Mouse (Mus musculus) yolk sac, embryonic 10.5 days (tissue): ENCODE measurements around the gene Dnase1l3.

Experiments used
- DNase-seq: peaks from one replicate; pipeline ENCODE4 v3.0.0-alpha.2; 2017; ENCODE audit warnings: low spot score

The Dnase1l3 gene

DNA sequence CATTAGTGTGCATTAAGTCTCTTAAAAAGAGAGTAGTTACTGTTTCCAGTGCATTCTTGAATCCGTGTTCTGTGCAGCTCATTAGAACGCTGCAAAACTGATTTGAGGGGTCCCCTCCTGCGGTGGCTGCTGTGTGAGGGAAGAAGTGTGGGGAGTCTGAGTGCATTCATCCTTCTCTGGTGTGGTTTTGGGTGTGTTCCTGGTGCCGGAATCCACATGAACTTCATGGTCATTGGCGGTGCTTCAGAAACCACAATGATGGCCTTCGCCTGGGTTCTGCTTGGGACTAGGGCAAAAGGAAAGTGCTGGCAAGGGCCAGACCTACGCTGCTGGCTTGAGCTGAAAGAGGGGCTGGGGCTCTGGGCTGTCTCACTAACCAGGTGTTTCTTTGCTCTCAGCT, 60.2 kb downstream of the Dnase1l3 start:
- DNase-seq: no peak

- DNase-seq: no peak
Measured at GRCm38 (mm10) chr14:7932151-7932550, 62.2 kb downstream of the Dnase1l3 start.

DNA sequence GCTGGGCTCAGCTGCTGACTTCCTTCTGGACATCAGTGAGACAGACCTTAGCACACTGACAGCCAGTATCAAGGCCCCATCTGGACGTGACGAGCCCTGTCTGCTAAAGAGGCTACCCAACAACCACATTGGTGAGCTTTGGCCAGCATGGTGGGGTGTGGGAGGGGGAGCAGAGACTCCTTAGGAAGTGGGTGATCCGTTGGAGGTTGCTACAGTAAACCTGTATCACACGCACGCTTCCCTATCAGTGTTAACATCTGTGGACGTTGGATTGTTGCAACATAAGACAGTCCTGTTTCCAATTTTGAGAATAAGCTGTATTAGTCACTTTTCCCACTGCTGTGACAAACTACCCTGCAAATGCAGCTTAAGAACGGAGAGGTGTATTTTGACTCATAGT, 65.3 kb downstream of the Dnase1l3 start:
- no peak for DNase-seq

GRCm38 (mm10) chr14:7928362-7928761, 66.0 kb downstream of the Dnase1l3 start:
- no peak for DNase-seq

DNA sequence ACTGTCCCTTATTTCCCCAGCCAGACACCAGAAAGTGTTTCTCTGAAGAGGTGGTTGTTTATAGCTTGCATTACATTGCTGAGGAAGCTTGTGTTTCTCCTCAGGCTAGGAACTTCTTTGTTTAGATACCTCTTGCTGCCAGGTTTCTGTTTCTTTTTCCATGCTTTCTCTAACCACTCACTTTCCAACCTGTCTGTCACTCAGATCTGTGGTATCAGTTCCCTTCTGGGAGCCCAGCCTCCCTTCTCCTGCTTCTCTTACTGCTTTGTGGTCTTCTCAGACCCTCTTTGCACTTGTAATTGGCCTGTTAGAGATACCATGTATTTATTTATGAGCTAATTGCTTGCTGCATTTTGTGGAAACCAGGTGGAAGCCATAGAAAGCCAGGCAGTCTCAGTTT, 70.7 kb downstream of the Dnase1l3 start:
- DNase-seq: no peak

DNA sequence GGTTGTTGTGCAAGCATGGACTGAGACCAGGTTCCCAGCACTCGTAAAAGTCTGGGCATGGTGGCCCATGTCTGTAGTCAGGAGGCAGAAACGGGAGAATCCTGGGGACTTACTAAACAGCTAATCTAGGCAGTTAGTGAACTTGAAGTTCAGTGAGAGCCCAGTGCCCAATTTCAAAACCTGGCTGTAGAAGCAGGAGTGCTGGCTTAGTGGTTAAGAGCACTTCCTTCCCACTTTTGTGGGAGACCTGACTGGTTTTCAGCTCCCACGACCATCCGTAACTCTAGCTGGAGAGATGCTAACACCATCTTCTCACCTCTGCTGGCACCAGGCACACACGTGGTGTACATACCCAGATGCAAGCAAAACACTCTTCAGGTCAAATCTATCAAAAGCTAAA, 72.9 kb downstream of the Dnase1l3 start:
- no peak for DNase-seq

- peak; percentile 41 for DNase-seq
Measured at GRCm38 (mm10) chr14:7919921-7920320, 74.5 kb downstream of the Dnase1l3 start.

- DNase-seq: no peak
Measured at GRCm38 (mm10) chr14:7919309-7919708, 75.1 kb downstream of the Dnase1l3 start.

DNA sequence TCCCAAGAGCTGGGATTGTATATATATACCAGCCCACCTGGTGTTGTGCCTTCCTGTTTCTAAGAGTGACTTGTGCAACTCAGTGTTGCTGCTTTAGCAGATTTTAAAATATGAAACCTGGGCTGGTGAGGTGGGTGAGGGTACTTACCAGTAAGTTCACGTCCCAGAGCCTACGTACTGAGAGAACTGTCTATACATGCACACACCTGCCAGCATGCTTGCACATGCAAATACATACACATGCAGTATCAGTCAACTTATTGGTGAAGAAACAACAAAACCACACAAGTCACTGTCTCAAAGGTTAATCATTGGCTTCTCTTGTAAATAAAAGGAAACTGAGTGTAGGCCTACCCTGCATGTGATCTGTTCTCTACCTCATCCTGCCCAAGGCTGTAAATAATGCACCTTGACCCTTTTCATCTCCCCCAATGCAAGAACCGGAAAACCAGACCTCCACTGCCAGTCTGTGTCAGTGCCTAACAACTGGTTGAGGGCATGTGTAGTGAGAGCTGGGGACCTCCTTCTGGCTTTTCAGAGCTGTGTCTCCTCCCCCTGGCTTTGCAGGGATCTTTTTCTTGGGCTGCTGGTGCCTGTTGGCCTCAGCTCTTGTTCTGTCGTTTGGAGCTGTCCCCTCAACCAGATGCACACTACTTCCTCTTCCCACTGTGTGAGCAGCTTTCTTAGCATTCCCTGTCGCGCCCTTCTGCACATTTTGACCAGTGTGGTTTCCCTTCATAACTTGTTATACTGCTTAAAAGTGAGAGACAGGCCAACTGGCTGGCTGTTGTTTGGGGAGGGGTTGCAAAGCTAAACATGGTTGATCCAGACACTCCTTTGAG, 76.0 kb downstream of the Dnase1l3 start:
- DNase-seq: peak; percentile 66
